Mouse (Mus musculus) MEL (cell line): ENCODE data around the gene Lypd6b. TPM values are rescaled to one million over a fixed set of nuclear protein-coding genes. Genes with fewer than 3 reads are reported as not detected.

Source experiments
- DNase-seq: peaks from one replicate; pipeline ENCODE4 v3.0.0; 2011; ENCODE audit warnings: low read depth, low spot score
- H3K27ac ChIP-seq: 2 replicates; pipeline ENCODE4 v1.5.1; 2012; ENCODE audit warnings: low read depth, mild to moderate bottlenecking, control low read depth, low read length, moderate library complexity; ENCODE audit not compliant: control insufficient read depth
- H3K27me3 ChIP-seq, 2 experiments: fragments of 150-350 bp in 1 of 2; sonication (generic) in 1 of 2; 2 replicates each; pipeline ENCODE4 v1.6.1; 2012; ENCODE audit warnings: low read length in 2 of 2, mild to moderate bottlenecking in 2 of 2, improper control_type of control experiment in 1 of 2, moderate library complexity in 1 of 2; ENCODE audit not compliant: insufficient read depth in 2 of 2, control insufficient read depth in 1 of 2
- H3K36me3 ChIP-seq, 2 experiments: 2 replicates each; pipeline ENCODE4 v1.6.1; 2012 to 2014; ENCODE audit warnings: low read length in 2 of 2, improper control_type of control experiment in 1 of 2, inconsistent platforms in 1 of 2, mild to moderate bottlenecking in 1 of 2; ENCODE audit not compliant: insufficient read depth in 2 of 2, control insufficient read depth in 1 of 2
- H3K4me1 ChIP-seq, 2 experiments: fragments of 150-350 bp in 1 of 2; sonication (generic) in 1 of 2; 2 replicates each; pipeline ENCODE4 v1.6.1; 2012; ENCODE audit warnings: low read length in 2 of 2, improper control_type of control experiment in 1 of 2, mild to moderate bottlenecking in 1 of 2; ENCODE audit not compliant: insufficient read depth in 2 of 2, control insufficient read depth in 1 of 2
- H3K4me3 ChIP-seq, 2 experiments: fragments of 150-350 bp in 1 of 2; sonication (generic) in 1 of 2; 2 replicates each; pipeline ENCODE4 v1.5.1; 2012; ENCODE audit warnings: low read depth in 2 of 2, low read length in 2 of 2, mild to moderate bottlenecking in 2 of 2, moderate library complexity in 2 of 2, control low read depth in 1 of 2, improper control_type of control experiment in 1 of 2; ENCODE audit not compliant: control insufficient read depth in 1 of 2, insufficient read depth in 1 of 2
- H3K79me2 ChIP-seq: 2 replicates; pipeline ENCODE4 v1.6.1; 2012; ENCODE audit warnings: mild to moderate bottlenecking, low read length, moderate library complexity; ENCODE audit not compliant: control insufficient read depth, poor library complexity, insufficient read depth
- H3K9ac ChIP-seq: 2 replicates; pipeline ENCODE4 v1.6.1; 2012; ENCODE audit warnings: low read depth, mild to moderate bottlenecking, control low read depth, low read length, moderate library complexity; ENCODE audit not compliant: control insufficient read depth, poor library complexity, severe bottlenecking
- H3K9me3 ChIP-seq: fragments of 150-350 bp; sonication (generic); replicated peaks from 2 replicates; pipeline ENCODE4 v1.6.1; 2012; ENCODE audit warnings: mild to moderate bottlenecking, low read length, improper control_type of control experiment, moderate library complexity; ENCODE audit not compliant: insufficient read depth
- CTCF ChIP-seq, 3 experiments: IDR thresholded peaks in 2 of 3; conservative IDR thresholded peaks in 1 of 3; 2 replicates each; pipeline ENCODE4 v1.5.1; 2011 to 2012; ENCODE audit warnings: low read length in 3 of 3, low read depth in 2 of 3, mild to moderate bottlenecking in 2 of 3, improper control_type of control experiment in 1 of 3, inconsistent platforms in 1 of 3, mixed read lengths in 1 of 3, moderate library complexity in 1 of 3; ENCODE audit not compliant: control insufficient read depth in 1 of 3, insufficient read depth in 1 of 3, poor library complexity in 1 of 3, severe bottlenecking in 1 of 3
- E2F4 ChIP-seq: IDR thresholded peaks from 2 replicates; pipeline ENCODE4 v1.6.1; 2011; ENCODE audit warnings: low read depth, low read length, improper control_type of control experiment, borderline replicate concordance
- GATA1 ChIP-seq: IDR thresholded peaks from 2 replicates; pipeline ENCODE4 v1.6.1; 2011; ENCODE audit warnings: low read depth, low read length, improper control_type of control experiment
- MXI1 ChIP-seq: IDR thresholded peaks from 2 replicates; pipeline ENCODE4 v1.6.1; 2011; ENCODE audit warnings: mild to moderate bottlenecking, low read depth, low read length, improper control_type of control experiment
- MYB ChIP-seq: IDR thresholded peaks from 2 replicates; pipeline ENCODE4 v1.6.1; 2011; ENCODE audit warnings: mild to moderate bottlenecking, low read depth, low read length, improper control_type of control experiment
- MYC ChIP-seq: IDR thresholded peaks from 2 replicates; pipeline ENCODE4 v1.6.1; 2011; ENCODE audit warnings: low read depth, mild to moderate bottlenecking, low read length, improper control_type of control experiment, moderate library complexity
- NRF1 ChIP-seq: IDR thresholded peaks from 2 replicates; pipeline ENCODE4 v1.6.1; 2014; ENCODE audit warnings: low read depth, mild to moderate bottlenecking, inconsistent platforms, low read length, improper control_type of control experiment, moderate library complexity; ENCODE audit not compliant: poor library complexity, insufficient read depth, severe bottlenecking
- RCOR1 ChIP-seq: IDR thresholded peaks from 2 replicates; pipeline ENCODE4 v1.6.1; 2012; ENCODE audit warnings: low read depth, mild to moderate bottlenecking, inconsistent platforms, low read length, improper control_type of control experiment
- SMC3 ChIP-seq: IDR thresholded peaks from 2 replicates; pipeline ENCODE4 v1.6.1; 2011; ENCODE audit warnings: low read depth, low read length, improper control_type of control experiment
- TAL1 ChIP-seq: IDR thresholded peaks from 2 replicates; pipeline ENCODE4 v1.6.1; 2012; ENCODE audit warnings: mild to moderate bottlenecking, inconsistent platforms, low read length, moderate library complexity, mixed read lengths
- TBP ChIP-seq: IDR thresholded peaks from 2 replicates; pipeline ENCODE4 v1.8.0; 2011; ENCODE audit warnings: low read depth, low read length, improper control_type of control experiment
- USF1 ChIP-seq: IDR thresholded peaks from 2 replicates; pipeline ENCODE4 v1.6.1; 2014; ENCODE audit warnings: low read depth, mild to moderate bottlenecking, inconsistent platforms, low read length, improper control_type of control experiment, moderate library complexity
- ZNF384 ChIP-seq: IDR thresholded peaks from 2 replicates; pipeline ENCODE4 v1.6.1; 2012; ENCODE audit warnings: low read depth, mild to moderate bottlenecking, inconsistent platforms, low read length, improper control_type of control experiment
- polyA plus RNA-seq, 2 experiments: library from polyadenylated mRNA; stranded (reverse) in 1 of 2; unstranded in 1 of 2; fragments of >175 nt in 1 of 2; fragments of >200 nt in 1 of 2; gene quantifications; 2 replicates each; pipeline versions ENCODE4 v1.2.1 to v1.2.4; 2012; ENCODE audit warnings: low replicate concordance in 2 of 2, low read depth in 1 of 2; ENCODE audit not compliant: insufficient read length in 2 of 2, insufficient read depth in 1 of 2, missing spikeins in 1 of 2
- total RNA-seq: library from RNA; depleted of rRNA; stranded (reverse); fragments of 300-350 nt; gene quantifications from 2 replicates; pipeline ENCODE4 v1.2.3, GENCODE M21; 2012

Gene Lypd6b
- total and polyA plus RNA-seq, 3 experiments, result not detected

DNA sequence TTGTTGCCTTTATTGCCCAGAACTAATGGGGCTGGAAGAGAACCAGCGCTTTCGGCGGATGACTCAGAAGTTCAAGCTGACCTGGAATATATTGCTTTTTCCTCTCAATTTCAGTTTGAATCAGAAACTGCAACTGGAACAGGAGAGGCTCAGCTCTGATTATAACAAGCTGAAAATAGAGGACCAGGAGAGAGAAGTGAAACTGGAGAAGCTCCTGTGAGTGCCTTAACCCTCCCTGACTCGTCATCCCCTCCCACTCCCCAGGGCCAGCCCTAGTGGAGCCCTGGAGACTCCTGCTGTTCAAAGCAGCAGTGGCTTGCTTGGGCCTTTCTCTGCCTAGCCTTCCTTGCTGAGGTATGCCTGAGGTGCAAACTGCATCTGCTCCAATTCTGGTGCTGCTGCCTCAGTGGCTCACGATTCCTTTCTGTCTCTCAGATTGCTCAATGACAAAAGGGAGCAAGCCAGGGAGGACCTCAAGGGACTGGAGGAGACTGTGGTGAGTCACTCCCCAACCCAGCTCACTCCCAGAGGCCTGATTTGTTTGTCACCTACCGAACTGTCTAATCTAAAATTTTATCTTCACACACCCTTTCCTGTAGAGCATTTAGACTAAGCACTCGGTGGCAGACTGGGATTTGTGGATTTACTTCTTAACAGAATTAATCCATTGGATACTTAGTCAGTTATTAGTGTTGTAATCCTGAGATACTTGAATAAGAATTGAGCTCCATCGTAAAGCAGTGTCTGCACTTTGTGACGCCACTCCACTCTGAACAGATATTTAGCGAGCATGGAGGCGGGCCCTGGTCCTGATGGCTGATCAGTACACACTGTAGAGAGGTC is 43.0 kb upstream of the Lypd6b start:
- no peaks in the 10 kb centered on the region for H3K27me3 ChIP-seq
- peak overlapping the region in 1 of 2 experiments; percentile 12; a peak in 1 of 4 replicates for H3K4me3 ChIP-seq
- H3K79me2 ChIP-seq, result no peaks in the 10 kb centered on the region
- TF ChIP-seq USF1 (no peak), RCOR1 (peak; percentile 24; the same call in 1 of the 2 replicates), GATA1 (no peak), E2F4 (no peak)
- H3K27ac ChIP-seq, result no peak overlapping the region
- H3K36me3 ChIP-seq, result peaks cover 0 to 2% of the 10 kb centered on the region in 2 experiments; a peak in 1 of 4 replicates
- no peaks in the 10 kb centered on the region for H3K9me3 ChIP-seq
- H3K9ac ChIP-seq, result no peak overlapping the region
- peaks cover 0 to 10% of the 10 kb centered on the region in 2 experiments; a peak in 2 of 4 replicates for H3K4me1 ChIP-seq
- DNase-seq, result peak; percentile 28

DNA sequence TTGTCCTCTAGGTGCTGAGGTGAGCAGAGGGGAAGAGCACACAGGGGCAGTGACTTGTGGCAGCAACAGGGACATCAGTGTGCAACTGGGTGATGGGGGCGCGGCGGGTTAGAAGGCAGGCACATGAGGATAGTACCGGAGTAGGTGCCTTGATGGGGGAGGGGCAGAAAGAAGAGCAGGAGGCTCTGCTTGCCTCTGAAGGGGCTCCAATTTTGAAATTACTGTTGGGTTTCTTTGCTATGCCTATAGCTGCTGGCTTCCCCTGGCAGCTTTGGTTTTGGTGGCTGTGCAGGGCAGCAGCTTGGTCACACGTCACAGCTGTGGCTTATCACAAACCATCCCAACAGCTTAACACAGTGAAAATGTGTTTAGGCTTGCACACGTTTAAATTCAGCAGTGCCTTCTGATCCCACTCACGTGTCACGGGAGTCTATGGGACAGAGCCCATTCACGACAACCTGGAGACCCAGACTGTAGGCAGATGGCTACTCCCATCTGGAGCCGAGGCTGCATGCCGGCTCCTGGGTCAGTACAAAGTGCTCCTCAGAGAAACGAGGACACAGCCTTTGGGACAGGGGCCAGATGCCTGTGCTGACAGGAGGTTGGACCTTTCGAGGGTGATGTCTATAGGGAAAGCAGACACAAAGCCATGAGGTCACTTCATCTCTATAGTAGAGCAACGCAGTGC is 42.2 kb upstream of the Lypd6b start:
- TF ChIP-seq TBP, result no peak
- no peak for TF ChIP-seq NRF1
- no peak for TF ChIP-seq MYB
- no peak for TF ChIP-seq TAL1
- no peak for TF ChIP-seq MXI1
- no peak for TF ChIP-seq CTCF (IDR thresholded peaks at IDR 0.05 in 2 of 3, conservative IDR thresholded peaks at IDR 0.05 in 1 of 3; ENCODE audit: control insufficient read depth in 1 of 3, insufficient read depth in 1 of 3, low read depth in 2 of 3, low read length in 3 of 3, poor library complexity in 1 of 3, severe bottlenecking in 1 of 3)
- no peak for TF ChIP-seq SMC3
- no peak for TF ChIP-seq MYC
- no peak for TF ChIP-seq ZNF384
- Histone ChIP-seq H3K4me1 (peaks cover 0 to 10% of the 10 kb centered on the region in 2 experiments; a peak in 2 of 4 replicates), H3K79me2 (no peaks in the 10 kb centered on the region), H3K36me3 (peaks cover 0 to 2% of the 10 kb centered on the region in 2 experiments; a peak in 1 of 4 replicates), H3K9me3 (no peaks in the 10 kb centered on the region), H3K27me3 (no peaks in the 10 kb centered on the region), H3K9ac (no peak overlapping the region), H3K4me3 (no peak overlapping the region), H3K27ac (no peak overlapping the region)
- no peak for DNase-seq
